Mouse (Mus musculus) testis, postnatal 10 days (tissue): ENCODE results near the gene Mms22l.
"Not testable (repeated sequence)": the region's sequence is repeated elsewhere in the genome, so short reads cannot be mapped to it uniquely, and the experiment has no call there.

Experiments used
- DNase-seq: peaks from one replicate; pipeline ENCODE4 v3.0.0; 2021; ENCODE audit warnings: low spot score

Mms22l gene

GRCm38 (mm10) chr4:24620440-24620839 lies 124.2 kb downstream of the Mms22l start:
- DNase-seq = no peak

- DNase-seq = no peak
These were observed 125.4 kb downstream of the Mms22l start for GRCm38 (mm10) chr4:24621422-24622187.

GRCm38 (mm10) chr4:24625951-24626584 lies 129.8 kb downstream of the Mms22l start:
- peak; percentile 48 for DNase-seq

- DNase-seq = no peak
These were observed 130.4 kb downstream of the Mms22l start for GRCm38 (mm10) chr4:24626686-24627085.

- no peak for DNase-seq
These were observed 131.6 kb downstream of the Mms22l start for GRCm38 (mm10) chr4:24627871-24628270.

- no peak for DNase-seq
These were observed 134.2 kb downstream of the Mms22l start for GRCm38 (mm10) chr4:24630430-24630829.

GRCm38 (mm10) chr4:24631177-24631911 lies 135.1 kb downstream of the Mms22l start:
- DNase-seq = no peak

GRCm38 (mm10) chr4:24642306-24642705 lies 146.1 kb downstream of the Mms22l start:
- no peak for DNase-seq

GRCm38 (mm10) chr4:24644735-24645134 lies 148.5 kb downstream of the Mms22l start:
- not testable (repeated sequence) for DNase-seq
